Comparison of ENCODE assay signal across 8 mouse cellular contexts in genomic region chr14:48073247-48074161, GRCm38 (mm10). TPM values are rescaled to one million over a fixed set of nuclear protein-coding genes. Genes with fewer than 3 reads are reported as not detected.
A peak's percentile ranks its signal among the peaks of the same experiment; 100 is the strongest.
DNase-seq lines count a peak whose midpoint lies in the region; ATAC-seq and TF ChIP-seq lines count a peak whose summit lies in the region.

No protein-coding gene starts in this region.

- intact Hi-C loops in heart, adult 2 months (cut with DNase I), result loop anchor here (10.0 kb wide), 1 partner anchor 319 kb away; no protein-coding TSS in a partner anchor

- no peaks in the 10 kb centered on the region for H3K9me3 ChIP-seq in embryonic facial prominence, embryonic 10.5 days
- H3K9me3 ChIP-seq in lung, embryonic 16.5 days (ENCODE audit: control insufficient read depth, low read length), result no peaks in the 10 kb centered on the region

- H3K36me3 ChIP-seq in embryonic facial prominence, embryonic 10.5 days (replicated peaks), result no peaks in the 10 kb centered on the region
- H3K36me3 ChIP-seq in heart, adult 2 months (ENCODE audit: control insufficient read depth, insufficient read depth, low read length), result peaks cover 2% of the 10 kb centered on the region; the same call in 1 of the 2 replicates
- no peaks in the 10 kb centered on the region for H3K36me3 ChIP-seq in lung, embryonic 16.5 days (ENCODE audit: control insufficient read depth, insufficient read depth, low read length)

- ATAC-seq in lung, embryonic 16.5 days (ENCODE audit: low read depth), result peak; percentile 91

- DNase-seq in adrenal gland, postnatal 14 days, result peak; percentile 31
- no peak for DNase-seq in adrenal gland, postnatal 25 days
- peak; percentile 72 for DNase-seq in embryonic facial prominence, embryonic 10.5 days (ENCODE audit: low spot score)
- DNase-seq in heart, adult 2 months, result peak; percentile 51 to 73
- DNase-seq in layer of hippocampus, postnatal 10 days (ENCODE audit: low spot score in 2 of 2), result peak; percentile 33 to 44
- peak; percentile 74 to 85 for DNase-seq in right cerebral cortex, postnatal 10 days (ENCODE audit: low spot score in 2 of 2)
- DNase-seq in urinary bladder, adult 2 months (ENCODE audit: low spot score), result no peak

- H3K4me1 ChIP-seq in embryonic facial prominence, embryonic 10.5 days, result peaks cover 13% of the 10 kb centered on the region
- peaks cover 3% of the 10 kb centered on the region for H3K4me1 ChIP-seq in heart, adult 2 months (ENCODE audit: control insufficient read depth, insufficient read depth, low read length)
- H3K4me1 ChIP-seq in lung, embryonic 16.5 days (replicated peaks; ENCODE audit: control insufficient read depth, insufficient read depth, low read length), result peaks cover 5% of the 10 kb centered on the region; the same call in 1 of the 2 replicates

- no peak overlapping the region for H3K4me2 ChIP-seq in lung, embryonic 16.5 days (ENCODE audit: low read depth, low read length)

- no peak for TF ChIP-seq POLR2A in heart, adult 2 months (IDR thresholded peaks at IDR 0.05; ENCODE audit: insufficient read depth, low read depth, low read length)

- no peaks in the 10 kb centered on the region for H3K79me2 ChIP-seq in heart, adult 2 months (replicated peaks; ENCODE audit: control insufficient read depth, insufficient read depth, low read length)

- no peak for TF ChIP-seq CTCF in heart, adult 2 months (IDR thresholded peaks at IDR 0.05)

- H3K27me3 ChIP-seq in embryonic facial prominence, embryonic 10.5 days (replicated peaks; ENCODE audit: low read depth, poor library complexity, severe bottlenecking), result no peaks in the 10 kb centered on the region; the same call in 1 of the 2 replicates
- H3K27me3 ChIP-seq in heart, adult 2 months (ENCODE audit: control insufficient read depth, insufficient read depth, low read length), result no peaks in the 10 kb centered on the region
- no peaks in the 10 kb centered on the region for H3K27me3 ChIP-seq in lung, embryonic 16.5 days (ENCODE audit: control insufficient read depth, insufficient read depth, low read depth, low read length)

- H3K27ac ChIP-seq in embryonic facial prominence, embryonic 10.5 days (replicated peaks), result peak overlapping the region; percentile 82
- peak overlapping the region; percentile 57 for H3K27ac ChIP-seq in heart, adult 2 months
- H3K27ac ChIP-seq in lung, embryonic 16.5 days (ENCODE audit: low read length), result peak overlapping the region; percentile 44; the same call in 1 of the 2 replicates

- H3K4me3 ChIP-seq in embryonic facial prominence, embryonic 10.5 days, result 0 out of 2 replicates have a peak overlapping the region, but pooled peaks have one; percentile 9
- H3K4me3 ChIP-seq in heart, adult 2 months, result no peak overlapping the region
- no peak overlapping the region for H3K4me3 ChIP-seq in lung, embryonic 16.5 days (ENCODE audit: low read length)

- H3K9ac ChIP-seq in heart, adult 2 months (ENCODE audit: low read depth, low read length), result no peak overlapping the region
- H3K9ac ChIP-seq in lung, embryonic 16.5 days (ENCODE audit: low read length), result no peak overlapping the region

- 42% methylated on average over 24 of the region's 24 CpGs for WGBS in embryonic facial prominence, embryonic 10.5 days
- 34% methylated on average over 24 of the region's 24 CpGs for WGBS in heart, adult 2 months
- WGBS in lung, embryonic 16.5 days, result 39% methylated on average over 24 of the region's 24 CpGs

- no peak for TF ChIP-seq EP300 in heart, adult 2 months (IDR thresholded peaks at IDR 0.05; ENCODE audit: insufficient read depth, low read depth, low read length)

RNA-seq across cellular contexts. Expression of gene Peli2, which starts 47.1 kb away (rescaled TPM):
- total RNA-seq in adrenal gland, postnatal 14 days (2021), result 25.8 and 33.5 TPM in 2 replicates
- total RNA-seq in adrenal gland, postnatal 25 days (2021), result 17.8 and 27.7 TPM in 2 replicates
- 8.0 and 9.4 TPM in 2 replicates for polyA plus RNA-seq in embryonic facial prominence, embryonic 10.5 days (2016; fragmentation: Nextera tagmentation; extraction: Ambion mirVana)
- total RNA-seq in heart, adult 2 months (2021), result 10 to 100 TPM; 17.2 to 20.3 TPM
- 8.1 and 10.1 TPM in 2 replicates for polyA plus RNA-seq in heart, adult 2 months (2012; rRNA removed)
- total RNA-seq in layer of hippocampus, postnatal 10 days (2021), result 10 to 100 TPM; 20.4 to 23.5 TPM
- polyA plus RNA-seq in lung, embryonic 16.5 days (2015; fragmentation: Nextera tagmentation; extraction: Ambion mirVana), result 15.3 and 15.8 TPM in 2 replicates
- 25.0 and 36.3 TPM in 2 replicates for polyA plus RNA-seq in urinary bladder, adult 2 months (2012; rRNA removed)

Comparison
In these comparisons a context has a peak if more than half of its experiments do, and no peak if none do; other contexts are left out.
1. DNase-seq: peak in adrenal gland, postnatal 14 days (single experiment), embryonic facial prominence, embryonic 10.5 days (single experiment), heart, adult 2 months (2 of 2), layer of hippocampus, postnatal 10 days (2 of 2) and right cerebral cortex, postnatal 10 days (2 of 2); none in adrenal gland, postnatal 25 days (single experiment) and urinary bladder, adult 2 months (single experiment).
2. Peak in every context shown above with its lines, with median percentiles within 50 percentile points of each other: H3K27ac ChIP-seq.